Mouse (Mus musculus): ENCODE measurements around the gene Spns3. TPM values are rescaled to one million over a fixed set of nuclear protein-coding genes. Genes with fewer than 3 reads are reported as not detected.

Gene Spns3
- polyA plus RNA-seq, 1 experiment from 2014 or later, result 0.75 TPM

GRCm38 (mm10) chr11:72484549-72484948 is 65.8 kb downstream of the Spns3 start:
- WGBS, result 36% methylated on average over 6 of the region's 6 CpGs
- no peaks in the 10 kb centered on the region for H3K36me3 ChIP-seq (ENCODE audit: control insufficient read depth, insufficient read depth, low read length)
- peaks cover 6% of the 10 kb centered on the region; the same call in 1 of the 2 replicates for H3K4me1 ChIP-seq (replicated peaks; ENCODE audit: control insufficient read depth, insufficient read depth)
- peak; percentile 48 for DNase-seq (ENCODE audit: low spot score)
- no peak overlapping the region for H3K4me3 ChIP-seq (ENCODE audit: low read depth, low read length)
- H3K27ac ChIP-seq (replicated peaks), result no peak overlapping the region
- ATAC-seq (ENCODE audit: low FRiP score, low TSS enrichment), result peak; percentile 72; the same call in 1 of the 2 replicates
- no peak overlapping the region for H3K4me2 ChIP-seq (replicated peaks; ENCODE audit: low read depth)
- H3K9me3 ChIP-seq (ENCODE audit: control insufficient read depth, low read length), result no peaks in the 10 kb centered on the region
- H3K9ac ChIP-seq (ENCODE audit: low read length), result no peak overlapping the region
- no peaks in the 10 kb centered on the region for H3K27me3 ChIP-seq (ENCODE audit: control insufficient read depth, insufficient read depth, low read length)
- TF ChIP-seq EP300 (optimal IDR thresholded peaks at IDR 0.05), result no peak
- no peak for TF ChIP-seq CTCF (IDR thresholded peaks at IDR 0.05; ENCODE audit: low read depth)

GRCm38 (mm10) chr11:72481952-72482351 is 68.4 kb downstream of the Spns3 start:
- no peaks in the 10 kb centered on the region for H3K36me3 ChIP-seq (ENCODE audit: control insufficient read depth, insufficient read depth, low read length)
- H3K27ac ChIP-seq (replicated peaks), result 0 out of 2 replicates have a peak overlapping the region, but pooled peaks have one; percentile 56
- no peak overlapping the region for H3K4me3 ChIP-seq (ENCODE audit: low read depth, low read length)
- TF ChIP-seq CTCF (IDR thresholded peaks at IDR 0.05; ENCODE audit: low read depth) (no peak), EP300 (optimal IDR thresholded peaks at IDR 0.05) (no peak)
- DNase-seq (ENCODE audit: low spot score) (no peak), ATAC-seq (ENCODE audit: low FRiP score, low TSS enrichment) (no peak)
- no peaks in the 10 kb centered on the region for H3K9me3 ChIP-seq (ENCODE audit: control insufficient read depth, low read length)
- no peaks in the 10 kb centered on the region for H3K27me3 ChIP-seq (ENCODE audit: control insufficient read depth, insufficient read depth, low read length)
- H3K4me1 ChIP-seq (replicated peaks; ENCODE audit: control insufficient read depth, insufficient read depth), result peaks cover 2% of the 10 kb centered on the region; the same call in 1 of the 2 replicates
- 61% methylated on average over 4 of the region's 4 CpGs for WGBS
- H3K4me2 ChIP-seq (replicated peaks; ENCODE audit: low read depth), result no peak overlapping the region
- no peak overlapping the region for H3K9ac ChIP-seq (ENCODE audit: low read length)

- ATAC-seq (ENCODE audit: low FRiP score, low TSS enrichment), result no peak
- H3K9ac ChIP-seq (ENCODE audit: low read length), result no peak overlapping the region
- no peaks in the 10 kb centered on the region for H3K27me3 ChIP-seq (ENCODE audit: control insufficient read depth, insufficient read depth, low read length)
- H3K36me3 ChIP-seq (ENCODE audit: control insufficient read depth, insufficient read depth, low read length), result no peaks in the 10 kb centered on the region
- H3K9me3 ChIP-seq (ENCODE audit: control insufficient read depth, low read length), result no peaks in the 10 kb centered on the region
- WGBS, result 54% methylated on average over 5 of the region's 5 CpGs
- DNase-seq (ENCODE audit: low spot score), result no peak
- TF ChIP-seq CTCF (IDR thresholded peaks at IDR 0.05; ENCODE audit: low read depth) (no peak), EP300 (optimal IDR thresholded peaks at IDR 0.05) (no peak)
- H3K4me1 ChIP-seq (replicated peaks; ENCODE audit: control insufficient read depth, insufficient read depth), result peaks cover 2% of the 10 kb centered on the region; the same call in 1 of the 2 replicates
- no peak overlapping the region for H3K4me2 ChIP-seq (replicated peaks; ENCODE audit: low read depth)
- H3K27ac ChIP-seq (replicated peaks), result no peak overlapping the region
- H3K4me3 ChIP-seq (ENCODE audit: low read depth, low read length), result no peak overlapping the region
Observed at GRCm38 (mm10) chr11:72481313-72481712, 69.0 kb downstream of the Spns3 start.

- no peaks in the 10 kb centered on the region for H3K9me3 ChIP-seq (ENCODE audit: control insufficient read depth, low read length)
- no peak overlapping the region for H3K4me3 ChIP-seq (ENCODE audit: low read depth, low read length)
- no peak for DNase-seq (ENCODE audit: low spot score)
- H3K27me3 ChIP-seq (ENCODE audit: control insufficient read depth, insufficient read depth, low read length), result no peaks in the 10 kb centered on the region
- no peak overlapping the region for H3K9ac ChIP-seq (ENCODE audit: low read length)
- H3K4me1 ChIP-seq (replicated peaks; ENCODE audit: control insufficient read depth, insufficient read depth), result peaks cover 2% of the 10 kb centered on the region; the same call in 1 of the 2 replicates
- TF ChIP-seq CTCF (IDR thresholded peaks at IDR 0.05; ENCODE audit: low read depth) (no peak), EP300 (optimal IDR thresholded peaks at IDR 0.05) (no peak)
- no peak overlapping the region for H3K27ac ChIP-seq (replicated peaks)
- H3K4me2 ChIP-seq (replicated peaks; ENCODE audit: low read depth), result no peak overlapping the region
- no peak for ATAC-seq (ENCODE audit: low FRiP score, low TSS enrichment)
- no peaks in the 10 kb centered on the region for H3K36me3 ChIP-seq (ENCODE audit: control insufficient read depth, insufficient read depth, low read length)
- 72% methylated on average over 2 of the region's 2 CpGs for WGBS
Observed at GRCm38 (mm10) chr11:72479499-72479898, 70.8 kb downstream of the Spns3 start.

GRCm38 (mm10) chr11:72478228-72478627 is 72.1 kb downstream of the Spns3 start:
- H3K4me2 ChIP-seq (replicated peaks; ENCODE audit: low read depth), result no peak overlapping the region
- DNase-seq (ENCODE audit: low spot score) (no peak), ATAC-seq (ENCODE audit: low FRiP score, low TSS enrichment) (no peak)
- H3K4me1 ChIP-seq (replicated peaks; ENCODE audit: control insufficient read depth, insufficient read depth), result peaks cover 2% of the 10 kb centered on the region; the same call in 1 of the 2 replicates
- no peaks in the 10 kb centered on the region for H3K27me3 ChIP-seq (ENCODE audit: control insufficient read depth, insufficient read depth, low read length)
- no peaks in the 10 kb centered on the region for H3K36me3 ChIP-seq (ENCODE audit: control insufficient read depth, insufficient read depth, low read length)
- H3K4me3 ChIP-seq (ENCODE audit: low read depth, low read length), result no peak overlapping the region
- H3K9me3 ChIP-seq (ENCODE audit: control insufficient read depth, low read length), result no peaks in the 10 kb centered on the region
- no peak overlapping the region for H3K9ac ChIP-seq (ENCODE audit: low read length)
- WGBS, result 60% methylated on average over 6 of the region's 6 CpGs
- peak overlapping the region; percentile 61 for H3K27ac ChIP-seq (replicated peaks)
- no peak for TF ChIP-seq CTCF (IDR thresholded peaks at IDR 0.05; ENCODE audit: low read depth)
- TF ChIP-seq EP300 (optimal IDR thresholded peaks at IDR 0.05), result no peak

- no peak for DNase-seq (ENCODE audit: low spot score)
- WGBS, result 74% methylated on average over 1 of the region's 1 CpGs
- Histone ChIP-seq H3K27me3 (ENCODE audit: control insufficient read depth, insufficient read depth, low read length) (no peaks in the 10 kb centered on the region), H3K4me1 (replicated peaks; ENCODE audit: control insufficient read depth, insufficient read depth) (peaks cover 2% of the 10 kb centered on the region; the same call in 1 of the 2 replicates), H3K4me3 (ENCODE audit: low read depth, low read length) (no peak overlapping the region), H3K27ac (replicated peaks) (peak overlapping the region; percentile 61; the same call in 1 of the 2 replicates), H3K36me3 (ENCODE audit: control insufficient read depth, insufficient read depth, low read length) (no peaks in the 10 kb centered on the region), H3K9ac (ENCODE audit: low read length) (no peak overlapping the region), H3K4me2 (replicated peaks; ENCODE audit: low read depth) (no peak overlapping the region), H3K9me3 (ENCODE audit: control insufficient read depth, low read length) (no peaks in the 10 kb centered on the region)
- no peak for ATAC-seq (ENCODE audit: low FRiP score, low TSS enrichment)
- TF ChIP-seq CTCF (IDR thresholded peaks at IDR 0.05; ENCODE audit: low read depth) (no peak), EP300 (optimal IDR thresholded peaks at IDR 0.05) (no peak)
Observed at GRCm38 (mm10) chr11:72477653-72478052, 72.7 kb downstream of the Spns3 start.
